Mouse (Mus musculus): ENCODE measurements around the gene Lrrc36. TPM values are rescaled to one million over a fixed set of nuclear protein-coding genes. Genes with fewer than 3 reads are reported as not detected.

Gene Lrrc36
- polyA plus RNA-seq, 1 experiment from 2014 or later: 0.10 TPM

DNA sequence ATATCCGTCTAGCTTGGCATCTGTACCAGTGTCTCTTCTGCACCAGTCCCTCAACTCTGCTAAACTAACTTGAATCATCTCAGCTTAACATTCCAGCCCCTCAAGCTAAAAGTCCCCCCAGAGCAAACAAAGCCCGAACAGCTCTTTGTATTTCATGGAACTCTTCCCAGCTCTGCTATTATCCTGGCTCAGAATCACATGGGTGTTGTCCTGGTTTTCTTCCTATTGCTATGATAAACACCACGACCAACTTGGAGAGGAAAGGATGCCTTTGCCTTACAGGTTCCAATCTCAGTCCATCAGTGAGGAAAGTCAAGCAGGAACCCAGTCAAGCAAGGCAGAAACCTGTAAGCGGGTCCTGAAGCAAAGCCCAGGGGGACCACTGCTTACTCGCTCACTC lies 20.1 kb downstream of the Lrrc36 start:
- no peaks in the 10 kb centered on the region for H3K9me3 ChIP-seq (ENCODE audit: control insufficient read depth)
- no peak overlapping the region for H3K4me3 ChIP-seq (ENCODE audit: low read depth, low read length)
- no peak overlapping the region for H3K9ac ChIP-seq (ENCODE audit: low read depth, low read length)
- H3K27ac ChIP-seq (ENCODE audit: low read depth, low read length): no peak overlapping the region
- WGBS: 49% methylated on average over 5 of the region's 5 CpGs
- H3K36me3 ChIP-seq (ENCODE audit: control insufficient read depth, insufficient read depth): no peaks in the 10 kb centered on the region
- H3K4me1 ChIP-seq (replicated peaks; ENCODE audit: control insufficient read depth, insufficient read depth, low read length): no peaks in the 10 kb centered on the region
- TF ChIP-seq CTCF (IDR thresholded peaks at IDR 0.05; ENCODE audit: low read depth): no peak
- H3K4me2 ChIP-seq (replicated peaks; ENCODE audit: low read depth): no peak overlapping the region
- H3K27me3 ChIP-seq (replicated peaks; ENCODE audit: control insufficient read depth, insufficient read depth, low read length): no peaks in the 10 kb centered on the region
- no peak for ATAC-seq

DNA sequence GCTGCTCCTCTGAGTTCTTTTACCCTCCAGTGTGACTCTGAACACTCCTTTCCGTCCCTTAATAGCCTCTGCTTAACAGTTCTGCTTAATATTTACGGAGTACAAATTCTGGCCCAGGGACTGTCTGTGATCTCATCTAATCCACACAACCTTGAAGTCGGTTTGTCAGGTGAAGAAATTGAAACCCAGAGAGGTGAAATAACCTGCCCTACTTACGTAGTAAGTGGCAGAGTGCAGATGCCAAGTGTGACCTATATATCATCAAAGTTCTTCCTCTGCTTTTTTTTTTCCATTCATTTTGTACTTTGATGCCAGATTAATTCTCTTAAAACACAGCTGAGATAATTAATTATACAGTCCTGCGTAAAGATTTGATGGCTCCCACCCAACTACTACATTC lies 20.8 kb downstream of the Lrrc36 start:
- Histone ChIP-seq H3K9me3 (ENCODE audit: control insufficient read depth) (no peaks in the 10 kb centered on the region), H3K36me3 (ENCODE audit: control insufficient read depth, insufficient read depth) (no peaks in the 10 kb centered on the region), H3K4me1 (replicated peaks; ENCODE audit: control insufficient read depth, insufficient read depth, low read length) (no peaks in the 10 kb centered on the region), H3K4me2 (replicated peaks; ENCODE audit: low read depth) (no peak overlapping the region), H3K4me3 (ENCODE audit: low read depth, low read length) (no peak overlapping the region), H3K9ac (ENCODE audit: low read depth, low read length) (no peak overlapping the region), H3K27ac (ENCODE audit: low read depth, low read length) (no peak overlapping the region), H3K27me3 (replicated peaks; ENCODE audit: control insufficient read depth, insufficient read depth, low read length) (no peaks in the 10 kb centered on the region)
- no peak for TF ChIP-seq CTCF (IDR thresholded peaks at IDR 0.05; ENCODE audit: low read depth)
- WGBS: 60% methylated on average over 5 of the region's 5 CpGs
- ATAC-seq: no peak

DNA sequence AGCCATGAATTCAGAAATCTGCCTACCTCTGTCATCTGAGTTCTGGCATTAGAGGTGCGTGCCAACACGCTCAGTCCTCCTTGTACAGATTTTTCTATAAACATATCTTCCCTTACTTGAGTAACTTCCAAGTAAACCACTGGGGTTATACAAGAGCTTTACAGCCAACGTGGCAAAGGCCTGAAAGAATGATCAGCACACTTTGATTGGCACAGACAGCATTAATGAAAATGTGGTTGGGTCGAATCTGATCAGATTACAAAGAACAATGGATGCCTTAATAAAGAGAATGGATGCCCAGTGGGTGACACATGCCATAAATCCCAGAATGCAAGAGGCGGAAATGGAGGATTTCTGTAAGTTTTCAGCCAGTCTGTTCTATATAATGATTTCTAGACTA lies 22.8 kb downstream of the Lrrc36 start:
- no peak for TF ChIP-seq CTCF (IDR thresholded peaks at IDR 0.05; ENCODE audit: low read depth)
- Histone ChIP-seq H3K27me3 (replicated peaks; ENCODE audit: control insufficient read depth, insufficient read depth, low read length) (no peaks in the 10 kb centered on the region), H3K36me3 (ENCODE audit: control insufficient read depth, insufficient read depth) (no peaks in the 10 kb centered on the region), H3K9me3 (ENCODE audit: control insufficient read depth) (no peaks in the 10 kb centered on the region), H3K9ac (ENCODE audit: low read depth, low read length) (no peak overlapping the region), H3K4me1 (replicated peaks; ENCODE audit: control insufficient read depth, insufficient read depth, low read length) (no peaks in the 10 kb centered on the region), H3K4me3 (ENCODE audit: low read depth, low read length) (no peak overlapping the region), H3K4me2 (replicated peaks; ENCODE audit: low read depth) (no peak overlapping the region), H3K27ac (ENCODE audit: low read depth, low read length) (no peak overlapping the region)
- WGBS: 70% methylated on average over 5 of the region's 5 CpGs
- no peak for ATAC-seq

DNA sequence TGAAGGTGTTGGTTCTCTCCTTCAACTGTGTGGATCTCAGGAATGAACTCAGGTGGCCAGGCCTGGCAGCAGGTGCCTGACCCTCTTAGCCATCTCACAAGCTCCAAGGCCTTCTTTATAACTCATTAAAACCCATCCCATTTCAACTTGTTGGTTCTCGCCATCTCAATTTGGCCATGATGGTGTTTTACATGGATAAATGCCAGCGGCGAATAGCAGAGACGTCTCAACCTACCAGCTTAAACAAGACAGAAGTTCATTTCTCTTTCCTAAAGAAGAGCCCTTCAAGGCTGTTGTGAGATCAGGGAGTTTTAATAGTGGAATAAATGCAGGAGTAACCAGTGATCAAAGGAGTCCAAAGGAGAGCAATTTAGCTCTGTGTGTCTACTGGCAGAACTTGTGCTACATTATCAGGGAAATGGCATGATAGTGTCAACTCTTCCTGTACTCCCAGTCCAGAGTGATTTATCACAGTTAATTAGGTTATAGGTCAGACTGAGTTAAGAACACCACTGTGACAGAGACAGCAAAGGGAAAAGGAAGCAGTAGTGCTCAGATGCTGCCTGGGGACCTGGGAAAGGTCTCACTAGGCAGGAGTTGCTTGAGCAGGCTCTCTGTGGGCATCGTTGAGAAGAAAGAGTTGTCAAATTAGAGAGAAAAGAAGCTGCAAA lies 23.8 kb downstream of the Lrrc36 start:
- peak; percentile 66 for ATAC-seq
- Histone ChIP-seq H3K36me3 (ENCODE audit: control insufficient read depth, insufficient read depth) (no peaks in the 10 kb centered on the region), H3K9me3 (ENCODE audit: control insufficient read depth) (no peaks in the 10 kb centered on the region), H3K27ac (ENCODE audit: low read depth, low read length) (no peak overlapping the region), H3K4me3 (ENCODE audit: low read depth, low read length) (no peak overlapping the region), H3K9ac (ENCODE audit: low read depth, low read length) (no peak overlapping the region), H3K27me3 (replicated peaks; ENCODE audit: control insufficient read depth, insufficient read depth, low read length) (no peaks in the 10 kb centered on the region), H3K4me1 (replicated peaks; ENCODE audit: control insufficient read depth, insufficient read depth, low read length) (no peaks in the 10 kb centered on the region), H3K4me2 (replicated peaks; ENCODE audit: low read depth) (no peak overlapping the region)
- 78% methylated on average over 5 of the region's 5 CpGs for WGBS
- no peak for TF ChIP-seq CTCF (IDR thresholded peaks at IDR 0.05; ENCODE audit: low read depth)

DNA sequence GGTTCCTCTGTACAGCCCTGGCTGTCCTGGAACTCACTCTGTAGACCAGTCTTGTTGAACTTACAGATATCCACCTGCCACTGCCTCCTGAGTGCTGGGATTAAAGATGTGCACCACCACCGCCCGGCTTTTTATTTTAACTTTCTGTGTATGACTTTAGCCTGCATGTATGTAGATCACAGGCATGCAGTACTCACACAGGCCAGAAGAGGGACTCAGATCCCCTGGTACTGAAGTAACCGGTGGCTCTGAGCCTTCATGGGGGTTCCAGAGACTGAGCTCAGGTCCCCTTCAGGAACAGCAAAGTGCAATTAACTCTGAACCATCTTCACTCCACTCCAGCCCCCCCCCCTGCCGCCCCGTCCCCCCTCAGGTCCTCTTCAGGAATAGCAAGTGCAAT lies 25.5 kb downstream of the Lrrc36 start:
- H3K9ac ChIP-seq (ENCODE audit: low read depth, low read length): no peak overlapping the region
- WGBS: 49% methylated on average over 5 of the region's 5 CpGs
- no peak overlapping the region for H3K4me3 ChIP-seq (ENCODE audit: low read depth, low read length)
- H3K4me2 ChIP-seq (replicated peaks; ENCODE audit: low read depth): no peak overlapping the region
- no peak for ATAC-seq
- H3K4me1 ChIP-seq (replicated peaks; ENCODE audit: control insufficient read depth, insufficient read depth, low read length): no peaks in the 10 kb centered on the region
- H3K36me3 ChIP-seq (ENCODE audit: control insufficient read depth, insufficient read depth): no peaks in the 10 kb centered on the region
- no peaks in the 10 kb centered on the region for H3K9me3 ChIP-seq (ENCODE audit: control insufficient read depth)
- TF ChIP-seq CTCF (IDR thresholded peaks at IDR 0.05; ENCODE audit: low read depth): peak; percentile 63
- H3K27ac ChIP-seq (ENCODE audit: low read depth, low read length): no peak overlapping the region
- no peaks in the 10 kb centered on the region; the same call in 1 of the 2 replicates for H3K27me3 ChIP-seq (replicated peaks; ENCODE audit: control insufficient read depth, insufficient read depth, low read length)

DNA sequence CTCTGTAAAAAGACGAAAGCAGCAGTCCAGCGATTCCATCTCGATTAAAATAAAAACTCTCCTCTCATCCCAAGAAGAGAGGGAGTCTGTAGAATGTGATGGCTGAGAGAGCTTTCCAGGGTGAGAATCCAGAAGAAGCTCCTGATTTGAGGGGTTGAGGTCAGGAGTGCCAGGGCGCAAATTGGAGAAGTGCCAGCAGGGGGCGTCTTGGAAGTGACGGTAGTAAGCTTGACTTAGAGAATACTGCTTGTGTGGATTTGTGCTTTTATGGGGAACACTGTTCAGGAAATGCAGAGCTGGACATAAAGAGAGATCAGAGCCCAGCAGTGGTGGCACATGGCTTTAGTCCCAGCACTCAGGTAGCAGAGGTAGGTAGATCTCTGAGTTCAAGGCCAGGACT lies 28.1 kb downstream of the Lrrc36 start:
- 10% methylated on average over 6 of the region's 6 CpGs for WGBS
- TF ChIP-seq CTCF (IDR thresholded peaks at IDR 0.05; ENCODE audit: low read depth): peak; percentile 70

More for the DNA sequence above, 28.1 kb downstream of the Lrrc36 start:
- ATAC-seq: no peak
- no peaks in the 10 kb centered on the region; the same call in 1 of the 2 replicates for H3K27me3 ChIP-seq (replicated peaks; ENCODE audit: control insufficient read depth, insufficient read depth, low read length)
- no peaks in the 10 kb centered on the region for H3K9me3 ChIP-seq (ENCODE audit: control insufficient read depth)
- H3K36me3 ChIP-seq (ENCODE audit: control insufficient read depth, insufficient read depth): no peaks in the 10 kb centered on the region
- no peak overlapping the region for H3K27ac ChIP-seq (ENCODE audit: low read depth, low read length)
- no peak overlapping the region for H3K4me2 ChIP-seq (replicated peaks; ENCODE audit: low read depth)
- H3K4me1 ChIP-seq (replicated peaks; ENCODE audit: control insufficient read depth, insufficient read depth, low read length): no peaks in the 10 kb centered on the region
- H3K4me3 ChIP-seq (ENCODE audit: low read depth, low read length): no peak overlapping the region
- H3K9ac ChIP-seq (ENCODE audit: low read depth, low read length): no peak overlapping the region

Measured in intestine, postnatal 0 days (tissue).